Mouse (Mus musculus): Measurements from ENCODE around the gene Mxd3. TPM values are rescaled to one million over a fixed set of nuclear protein-coding genes. Genes with fewer than 3 reads are reported as not detected.

Gene Mxd3
- total and polyA plus RNA-seq, 2 experiments from 2014 or later = 3.5 to 6.6 TPM

GRCm38 (mm10) chr13:55277203-55277602, 52.4 kb downstream of the Mxd3 start:
- DNase-seq (ENCODE audit: low spot score) (no peak), ATAC-seq (ENCODE audit: low FRiP score) (no peak)
- WGBS = 90% methylated on average over 5 of the region's 5 CpGs
- Histone ChIP-seq H3K9ac (replicated peaks; ENCODE audit: low read length, poor library complexity, severe bottlenecking) (no peak overlapping the region), H3K27me3 (ENCODE audit: insufficient read depth, low read length) (no peaks in the 10 kb centered on the region), H3K4me3 (ENCODE audit: low read depth, low read length) (no peak overlapping the region), H3K27ac (ENCODE audit: low read depth, low read length) (no peak overlapping the region), H3K36me3 (ENCODE audit: insufficient read depth, low read length) (peaks cover 23% of the 10 kb centered on the region), H3K9me3 (ENCODE audit: low read length) (no peaks in the 10 kb centered on the region), H3K4me1 (ENCODE audit: insufficient read depth, low read length) (no peaks in the 10 kb centered on the region), H3K4me2 (ENCODE audit: low read depth, low read length, poor library complexity, severe bottlenecking) (no peak overlapping the region)
- no peak for TF ChIP-seq CTCF (IDR thresholded peaks at IDR 0.05)

Other genes starting within 250 kb of the Mxd3 start
- gene Uimc1, start 229.5 kb downstream of the Mxd3 start, total RNA-seq (2014; rRNA removed) = 10.5 and 10.7 TPM in 2 replicates
- gene Uimc1, start 229.5 kb downstream of the Mxd3 start, polyA plus RNA-seq (2015; fragmentation: Nextera tagmentation; extraction: Ambion mirVana) = 12.8 and 13.3 TPM in 2 replicates
- 32.8 and 36.8 TPM in 2 replicates for gene Zfp346, start 224.5 kb downstream of the Mxd3 start, total RNA-seq (2014; rRNA removed)
- gene Zfp346, start 224.5 kb downstream of the Mxd3 start, polyA plus RNA-seq (2015; fragmentation: Nextera tagmentation; extraction: Ambion mirVana) = 24.2 and 24.8 TPM in 2 replicates
- gene Gm17617, start 196.3 kb downstream of the Mxd3 start, total RNA-seq (2014; rRNA removed) = not detected in 2 replicates
- not detected in 2 replicates for gene Gm17617, start 196.3 kb downstream of the Mxd3 start, polyA plus RNA-seq (2015; fragmentation: Nextera tagmentation; extraction: Ambion mirVana)
- gene Fgfr4, start 177.2 kb downstream of the Mxd3 start, total RNA-seq (2014; rRNA removed) = 0.44 and 0.61 TPM in 2 replicates
- 0.52 and 0.63 TPM in 2 replicates for gene Fgfr4, start 177.2 kb downstream of the Mxd3 start, polyA plus RNA-seq (2015; fragmentation: Nextera tagmentation; extraction: Ambion mirVana)
- 103 and 111 TPM in 2 replicates for gene Nsd1, start 120.0 kb downstream of the Mxd3 start, total RNA-seq (2014; rRNA removed)
- gene Nsd1, start 120.0 kb downstream of the Mxd3 start, polyA plus RNA-seq (2015; fragmentation: Nextera tagmentation; extraction: Ambion mirVana) = 47.0 and 56.2 TPM in 2 replicates
- gene Prelid1, start 9.3 kb downstream of the Mxd3 start, total RNA-seq (2014; rRNA removed) = 208 and 210 TPM in 2 replicates
- 318 and 326 TPM in 2 replicates for gene Prelid1, start 9.3 kb downstream of the Mxd3 start, polyA plus RNA-seq (2015; fragmentation: Nextera tagmentation; extraction: Ambion mirVana)
- gene Rab24, start 7.9 kb downstream of the Mxd3 start, total RNA-seq (2014; rRNA removed) = 70.0 and 88.1 TPM in 2 replicates
- 83.2 and 84.2 TPM in 2 replicates for gene Rab24, start 7.9 kb downstream of the Mxd3 start, polyA plus RNA-seq (2015; fragmentation: Nextera tagmentation; extraction: Ambion mirVana)
- gene Lman2, start 33.0 kb upstream of the Mxd3 start, total RNA-seq (2014; rRNA removed) = 55.7 and 55.9 TPM in 2 replicates
- 32.8 and 35.0 TPM in 2 replicates for gene Lman2, start 33.0 kb upstream of the Mxd3 start, polyA plus RNA-seq (2015; fragmentation: Nextera tagmentation; extraction: Ambion mirVana)
- gene Rgs14, start 39.9 kb upstream of the Mxd3 start, total RNA-seq (2014; rRNA removed) = 0.44 and 1.1 TPM in 2 replicates
- 1.3 and 1.5 TPM in 2 replicates for gene Rgs14, start 39.9 kb upstream of the Mxd3 start, polyA plus RNA-seq (2015; fragmentation: Nextera tagmentation; extraction: Ambion mirVana)
- not detected in 2 replicates for gene Slc34a1, start 68.4 kb upstream of the Mxd3 start, total RNA-seq (2014; rRNA removed)
- gene Slc34a1, start 68.4 kb upstream of the Mxd3 start, polyA plus RNA-seq (2015; fragmentation: Nextera tagmentation; extraction: Ambion mirVana) = 0.04 TPM in 1 of 2 replicates, not detected in the other
- gene Pfn3, start 85.4 kb upstream of the Mxd3 start, total RNA-seq (2014; rRNA removed) = 0.71 TPM in 1 of 2 replicates, not detected in the other
- 1.5 and 1.6 TPM in 2 replicates for gene Pfn3, start 85.4 kb upstream of the Mxd3 start, polyA plus RNA-seq (2015; fragmentation: Nextera tagmentation; extraction: Ambion mirVana)
- not detected in 2 replicates for gene F12, start 97.0 kb upstream of the Mxd3 start, total RNA-seq (2014; rRNA removed)
- gene F12, start 97.0 kb upstream of the Mxd3 start, polyA plus RNA-seq (2015; fragmentation: Nextera tagmentation; extraction: Ambion mirVana) = 0.43 and 0.49 TPM in 2 replicates
- gene Grk6, start 115.2 kb upstream of the Mxd3 start, total RNA-seq (2014; rRNA removed) = 70.4 and 71.9 TPM in 2 replicates
- gene Grk6, start 115.2 kb upstream of the Mxd3 start, polyA plus RNA-seq (2015; fragmentation: Nextera tagmentation; extraction: Ambion mirVana) = 35.5 and 35.8 TPM in 2 replicates
- 101 and 131 TPM in 2 replicates for gene Prr7, start 134.4 kb upstream of the Mxd3 start, total RNA-seq (2014; rRNA removed)
- gene Prr7, start 134.4 kb upstream of the Mxd3 start, polyA plus RNA-seq (2015; fragmentation: Nextera tagmentation; extraction: Ambion mirVana) = 6.6 and 8.1 TPM in 2 replicates
- 498 and 510 TPM in 2 replicates for gene Dbn1, start 158.3 kb upstream of the Mxd3 start, total RNA-seq (2014; rRNA removed)
- gene Dbn1, start 158.3 kb upstream of the Mxd3 start, polyA plus RNA-seq (2015; fragmentation: Nextera tagmentation; extraction: Ambion mirVana) = 482 and 484 TPM in 2 replicates
- 32.3 and 41.3 TPM in 2 replicates for gene Pdlim7, start 183.9 kb upstream of the Mxd3 start, total RNA-seq (2014; rRNA removed)
- 153 and 171 TPM in 2 replicates for gene Pdlim7, start 183.9 kb upstream of the Mxd3 start, polyA plus RNA-seq (2015; fragmentation: Nextera tagmentation; extraction: Ambion mirVana)
- gene Dok3, start 199.5 kb upstream of the Mxd3 start, total RNA-seq (2014; rRNA removed) = 3.0 and 4.5 TPM in 2 replicates
- gene Dok3, start 199.5 kb upstream of the Mxd3 start, polyA plus RNA-seq (2015; fragmentation: Nextera tagmentation; extraction: Ambion mirVana) = 1.4 and 1.6 TPM in 2 replicates
- gene Ddx41, start 206.8 kb upstream of the Mxd3 start, total RNA-seq (2014; rRNA removed) = 51.9 and 58.9 TPM in 2 replicates
- gene Ddx41, start 206.8 kb upstream of the Mxd3 start, polyA plus RNA-seq (2015; fragmentation: Nextera tagmentation; extraction: Ambion mirVana) = 45.4 and 49.1 TPM in 2 replicates
- 73.9 and 90.6 TPM in 2 replicates for gene Fam193b, start 241.3 kb upstream of the Mxd3 start, total RNA-seq (2014; rRNA removed)
- gene Fam193b, start 241.3 kb upstream of the Mxd3 start, polyA plus RNA-seq (2015; fragmentation: Nextera tagmentation; extraction: Ambion mirVana) = 42.7 and 43.5 TPM in 2 replicates
- gene Tmed9, start 243.9 kb upstream of the Mxd3 start, total RNA-seq (2014; rRNA removed) = 57.6 and 62.5 TPM in 2 replicates
- gene Tmed9, start 243.9 kb upstream of the Mxd3 start, polyA plus RNA-seq (2015; fragmentation: Nextera tagmentation; extraction: Ambion mirVana) = 101 and 102 TPM in 2 replicates

All from midbrain, postnatal 0 days (tissue).